10 mouse cellular contexts compared by ENCODE assay signal in genomic region chr11:59397536-59398371, GRCm38 (mm10). TPM values are rescaled to one million over a fixed set of nuclear protein-coding genes. Genes with fewer than 3 reads are reported as not detected.
DNase-seq lines count a peak whose midpoint lies in the region; ATAC-seq and TF ChIP-seq lines count a peak whose summit lies in the region.
"Had no signal": no experiment of that assay in that cellular context is flagged by ENCODE, and none has a peak within 500 bp of the region (broad histone marks: within the 10 kb centered on the region; RNA-seq: fewer than 3 reads in every experiment).

No protein-coding gene starts in this region.

- no peaks in the 10 kb centered on the region for H3K9me3 ChIP-seq in heart, embryonic 15.5 days (replicated peaks)
- H3K9me3 ChIP-seq in MEL (replicated peaks; ENCODE audit: insufficient read depth, low read length), result no peaks in the 10 kb centered on the region
- H3K9me3 ChIP-seq: hindbrain, embryonic 13.5 days; neural tube, embryonic 12.5 days had no signal

- TF ChIP-seq EP300 in MEL (IDR thresholded peaks at IDR 0.05; ENCODE audit: low read depth in 1 of 2, low read length in 2 of 2), result peak; percentile 78 to 93

- H3K79me2 ChIP-seq in MEL (ENCODE audit: control insufficient read depth, insufficient read depth, low read length, poor library complexity), result peaks cover 2% of the 10 kb centered on the region; the same call in 1 of the 2 replicates

- TF ChIP-seq CTCF in MEL (IDR thresholded peaks at IDR 0.05 in 2 of 3, conservative IDR thresholded peaks at IDR 0.05 in 1 of 3; ENCODE audit: control insufficient read depth in 1 of 3, insufficient read depth in 1 of 3, low read depth in 2 of 3, low read length in 3 of 3, poor library complexity in 1 of 3, severe bottlenecking in 1 of 3), result no peak

- H3K4me3 ChIP-seq in heart, embryonic 15.5 days, result peak overlapping the region; percentile 6; the same call in 1 of the 2 replicates
- H3K4me3 ChIP-seq in MEL (ENCODE audit: control insufficient read depth in 1 of 2, insufficient read depth in 1 of 2, low read depth in 2 of 2, low read length in 2 of 2), result peak overlapping the region; percentile 49 to 79
- H3K4me3 ChIP-seq: hindbrain, embryonic 13.5 days; neural tube, embryonic 12.5 days had no signal

- no peak overlapping the region for H3K9ac ChIP-seq in heart, embryonic 15.5 days
- H3K9ac ChIP-seq in MEL (ENCODE audit: control insufficient read depth, low read depth, low read length, poor library complexity, severe bottlenecking), result peak overlapping the region; percentile 76
- H3K9ac ChIP-seq: hindbrain, embryonic 13.5 days; neural tube, embryonic 12.5 days had no signal

- TF ChIP-seq RAD21 in MEL (IDR thresholded peaks at IDR 0.05; ENCODE audit: low read depth, low read length), result no peak

- peaks cover 10% of the 10 kb centered on the region for H3K4me1 ChIP-seq in heart, embryonic 15.5 days (replicated peaks)
- H3K4me1 ChIP-seq in MEL (ENCODE audit: control insufficient read depth in 1 of 2, insufficient read depth in 2 of 2, low read length in 2 of 2), result peaks cover 11 to 26% of the 10 kb centered on the region in 2 experiments; a peak in 3 of 4 replicates

- H3K4me2 ChIP-seq in heart, embryonic 15.5 days, result peak overlapping the region; percentile 35
- H3K4me2 ChIP-seq: hindbrain, embryonic 13.5 days; neural tube, embryonic 12.5 days had no signal

- peak overlapping the region; percentile 57; the same call in 1 of the 2 replicates for H3K27ac ChIP-seq in heart, embryonic 15.5 days
- H3K27ac ChIP-seq in MEL (ENCODE audit: control insufficient read depth, low read depth, low read length), result peak overlapping the region; percentile 83
- H3K27ac ChIP-seq: hindbrain, embryonic 13.5 days; neural tube, embryonic 12.5 days had no signal

- no peak for DNase-seq in heart, postnatal 4 days
- DNase-seq in MEL (ENCODE audit: low read depth, low spot score) (peak; percentile 93), adipocyte (ENCODE audit: low spot score) (no peak)
- peak; percentile 66 for DNase-seq in induced T-regulatory cell, adult 2 months (ENCODE audit: low read depth)
- no peak for DNase-seq in right cerebral cortex, adult 2 months (ENCODE audit: low spot score in 2 of 2)
- DNase-seq in kidney, postnatal 25 days, result no peak

- no peaks in the 10 kb centered on the region for H3K27me3 ChIP-seq in heart, embryonic 15.5 days
- no peaks in the 10 kb centered on the region for H3K27me3 ChIP-seq in MEL (ENCODE audit: control insufficient read depth in 1 of 2, insufficient read depth in 2 of 2, low read length in 2 of 2)
- H3K27me3 ChIP-seq: hindbrain, embryonic 13.5 days; neural tube, embryonic 12.5 days had no signal

- H3K36me3 ChIP-seq in heart, embryonic 15.5 days, result 0 out of 2 replicates have a peak, but pooled peaks cover 2% of the 10 kb centered on the region
- H3K36me3 ChIP-seq in MEL (ENCODE audit: control insufficient read depth in 1 of 2, insufficient read depth in 2 of 2, low read length in 2 of 2), result peaks cover 0 to 9% of the 10 kb centered on the region in 2 experiments; a peak in 2 of 4 replicates

- TF ChIP-seq POLR2A in MEL (IDR thresholded peaks at IDR 0.05; ENCODE audit: control insufficient read depth in 1 of 2, insufficient read depth in 1 of 2, low read depth in 1 of 2, low read length in 2 of 2, poor library complexity in 1 of 2), result peak; percentile 51 to 70; a peak in 1 of 4 replicates

- 23% methylated on average over 22 of the region's 22 CpGs for WGBS in heart, embryonic 15.5 days

- no peak; the same call in 1 of the 2 replicates for ATAC-seq in heart, embryonic 15.5 days (replicated peaks; ENCODE audit: insufficient number of reproducible peaks, insufficient read depth, low FRiP score, low read depth)
- ATAC-seq in megakaryocyte-erythroid progenitor cell, adult 5-6 weeks (replicated peaks; ENCODE audit: low FRiP score, low TSS enrichment, poor library complexity, severe bottlenecking), result peak; percentile 74

TF ChIP-seq in MEL, 35 proteins besides CTCF, POLR2A, EP300 and RAD21 (continues in another document):
- TF ChIP-seq USF2 (IDR thresholded peaks at IDR 0.05; ENCODE audit: borderline replicate concordance in 1 of 2, insufficient read depth in 1 of 2, low read depth in 1 of 2, low read length in 2 of 2) (no peak), TAL1 (IDR thresholded peaks at IDR 0.05; ENCODE audit: low read length) (no peak), MEF2A (IDR thresholded peaks at IDR 0.05; ENCODE audit: extremely low read depth, insufficient replicate concordance, low read depth, low read length, poor library complexity, severe bottlenecking) (0 out of 2 replicates have a peak, but pooled peaks have one; percentile 10), UBTF (IDR thresholded peaks at IDR 0.05; ENCODE audit: borderline replicate concordance, insufficient read depth, low read depth, low read length) (no peak), GABPA (IDR thresholded peaks at IDR 0.05; ENCODE audit: low read depth, low read length) (no peak), ZNF384 (IDR thresholded peaks at IDR 0.05; ENCODE audit: low read depth, low read length) (no peak), MXI1 (IDR thresholded peaks at IDR 0.05; ENCODE audit: low read depth, low read length) (peak; percentile 23; the same call in 1 of the 2 replicates), MAZ (IDR thresholded peaks at IDR 0.05; ENCODE audit: low read depth, low read length) (peak; percentile 90; the same call in 1 of the 2 replicates), ZKSCAN1 (IDR thresholded peaks at IDR 0.05; ENCODE audit: low read depth, low read length) (0 out of 2 replicates have a peak, but pooled peaks have one; percentile 16), ZMIZ1 (IDR thresholded peaks at IDR 0.05; ENCODE audit: low read depth, low read length) (peak; percentile 87), CHD1 (IDR thresholded peaks at IDR 0.05; ENCODE audit: low read depth, low read length) (no peak), NELFE (IDR thresholded peaks at IDR 0.05; ENCODE audit: low read depth, low read length) (peak; percentile 79), ETS1 (IDR thresholded peaks at IDR 0.05; ENCODE audit: low read depth, low read length) (peak; percentile 85), TBP (IDR thresholded peaks at IDR 0.05; ENCODE audit: low read depth, low read length) (peak; percentile 45; the same call in 1 of the 2 replicates), MYC (IDR thresholded peaks at IDR 0.05; ENCODE audit: low read depth, low read length) (peak; percentile 38; the same call in 1 of the 2 replicates), ZC3H11A (IDR thresholded peaks at IDR 0.05; ENCODE audit: low read depth, low read length) (no peak), MAFK (IDR thresholded peaks at IDR 0.05; ENCODE audit: borderline replicate concordance, low read depth, low read length) (no peak; the same call in 1 of the 2 replicates), E2F4 (IDR thresholded peaks at IDR 0.05; ENCODE audit: borderline replicate concordance, low read depth, low read length) (no peak), SMC3 (IDR thresholded peaks at IDR 0.05; ENCODE audit: low read depth, low read length) (no peak), MYB (IDR thresholded peaks at IDR 0.05; ENCODE audit: low read depth, low read length) (peak; percentile 56; the same call in 1 of the 2 replicates), BHLHE40 (IDR thresholded peaks at IDR 0.05; ENCODE audit: borderline replicate concordance, low read depth, low read length) (peak; percentile 44; the same call in 1 of the 2 replicates), CHD2 (IDR thresholded peaks at IDR 0.05; ENCODE audit: low read length) (peak; percentile 83), TCF12 (IDR thresholded peaks at IDR 0.05; ENCODE audit: low read depth, low read length) (peak; percentile 74), POLR2AphosphoS2 (IDR thresholded peaks at IDR 0.05; ENCODE audit: low read length) (peak; percentile 74; the same call in 1 of the 2 replicates), NRF1 (IDR thresholded peaks at IDR 0.05; ENCODE audit: insufficient read depth, low read depth, low read length, poor library complexity, severe bottlenecking) (no peak), KAT2A (conservative IDR thresholded peaks at IDR 0.05; ENCODE audit: low read depth, low read length) (no peak), RCOR1 (IDR thresholded peaks at IDR 0.05; ENCODE audit: low read depth, low read length) (peak; percentile 78), MAX (IDR thresholded peaks at IDR 0.05; ENCODE audit: low read length) (peak; percentile 51; the same call in 1 of the 2 replicates), ELF1 (IDR thresholded peaks at IDR 0.05; ENCODE audit: low read depth, low read length) (peak; percentile 60; the same call in 1 of the 2 replicates), HCFC1 (IDR thresholded peaks at IDR 0.05; ENCODE audit: low read depth, low read length) (peak; percentile 53)

RNA-seq across cellular contexts. Expression of gene Prss38, which starts 22.3 kb away (rescaled TPM):
- not detected in 2 replicates for polyA plus RNA-seq in heart, embryonic 15.5 days (2015; fragmentation: Nextera tagmentation; extraction: Ambion mirVana)
- total RNA-seq in heart, postnatal 4 days (2021), result not detected
- total RNA-seq in MEL (2012; rRNA removed), result not detected in 2 replicates
- not detected for polyA plus RNA-seq in MEL (2012; ENCODE audit: insufficient read depth in 1 of 2, insufficient read length in 2 of 2, low read depth in 1 of 2, low replicate concordance in 2 of 2, missing spikeins in 1 of 2)
- total RNA-seq in megakaryocyte-erythroid progenitor cell, adult 5-6 weeks (2014; fragmentation: Nextera tagmentation), result not detected in 2 replicates
- not detected in 2 replicates for total RNA-seq in megakaryocyte-erythroid progenitor cell, adult 5-6 weeks (2017)
- polyA plus RNA-seq: hindbrain, embryonic 13.5 days; neural tube, embryonic 12.5 days had no signal

RNA-seq across cellular contexts. Expression of gene Jmjd4, which starts 52.1 kb away (rescaled TPM):
- 8.8 and 11.4 TPM in 2 replicates for polyA plus RNA-seq in heart, embryonic 15.5 days (2015; fragmentation: Nextera tagmentation; extraction: Ambion mirVana)
- total RNA-seq in heart, postnatal 4 days (2021), result 10 to 100 TPM; 14.8 to 16.3 TPM
- total RNA-seq in MEL (2012; rRNA removed), result 14.3 and 18.1 TPM in 2 replicates
- polyA plus RNA-seq in MEL (2012; ENCODE audit: insufficient read depth in 1 of 2, insufficient read length in 2 of 2, low read depth in 1 of 2, low replicate concordance in 2 of 2, missing spikeins in 1 of 2), result 10 to 100 TPM in 1 of 2 experiments, not detected in 1; 14.5 TPM
- 10.2 and 12.8 TPM in 2 replicates for total RNA-seq in megakaryocyte-erythroid progenitor cell, adult 5-6 weeks (2014; fragmentation: Nextera tagmentation)
- 7.4 and 10.3 TPM in 2 replicates for total RNA-seq in megakaryocyte-erythroid progenitor cell, adult 5-6 weeks (2017)

RNA-seq across cellular contexts. Expression of gene Snap47, which starts 53.2 kb away (rescaled TPM):
- 81.0 and 88.9 TPM in 2 replicates for polyA plus RNA-seq in heart, embryonic 15.5 days (2015; fragmentation: Nextera tagmentation; extraction: Ambion mirVana)
- 10 to 100 TPM; 40.8 to 45.5 TPM for total RNA-seq in heart, postnatal 4 days (2021)
- total RNA-seq in MEL (2012; rRNA removed), result 51.0 and 54.1 TPM in 2 replicates
- 10 to 100 TPM in 1 of 2 experiments, not detected in 1; 57.9 TPM for polyA plus RNA-seq in MEL (2012; ENCODE audit: insufficient read depth in 1 of 2, insufficient read length in 2 of 2, low read depth in 1 of 2, low replicate concordance in 2 of 2, missing spikeins in 1 of 2)
- total RNA-seq in megakaryocyte-erythroid progenitor cell, adult 5-6 weeks (2014; fragmentation: Nextera tagmentation), result 8.7 and 11.5 TPM in 2 replicates
- total RNA-seq in megakaryocyte-erythroid progenitor cell, adult 5-6 weeks (2017), result 9.0 and 9.6 TPM in 2 replicates

Comparison
In these comparisons a context has a peak if more than half of its experiments do, and no peak if none do; other contexts are left out.
1. DNase-seq: peak in MEL (single experiment) and induced T-regulatory cell, adult 2 months (single experiment); none in heart, postnatal 4 days (single experiment), right cerebral cortex, adult 2 months (0 of 2), adipocyte (single experiment) and kidney, postnatal 25 days (0 of 2).